Mouse (Mus musculus): ENCODE measurements at regions not wholly inside any gene's neighbourhood (a gene's known extent, or its start where the extent isn't known, plus 50 kb on each side); places are given as distances from the start of the nearest gene placed in this dataset.

DNA sequence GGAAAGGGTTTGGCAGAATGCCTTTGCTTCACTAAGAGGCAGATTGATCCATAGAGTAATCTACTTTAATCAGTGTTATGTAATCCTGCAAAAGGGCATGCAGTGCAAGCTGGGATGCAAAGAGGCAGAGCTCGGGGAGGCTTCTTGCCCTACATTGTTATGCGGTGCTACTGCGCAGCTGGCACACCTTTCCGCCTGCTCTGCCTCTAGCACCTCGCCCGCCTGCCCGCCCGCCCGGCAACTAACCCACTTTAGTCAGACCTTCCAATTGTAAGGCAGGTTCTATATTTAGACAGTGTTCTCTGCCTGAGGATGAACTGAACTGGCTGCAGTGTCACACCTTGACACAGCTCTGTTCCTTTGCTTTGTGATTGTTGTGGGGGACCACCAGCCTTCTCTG is 60.7 kb upstream of the Gm6657 start:
- no peaks in the 10 kb centered on the region for H3K27me3 ChIP-seq (replicated peaks; ENCODE audit: control insufficient read depth, insufficient read depth, low read length)
- DNase-seq: no peak
- H3K4me1 ChIP-seq (ENCODE audit: control insufficient read depth, insufficient read depth, low read length): peaks cover 18% of the 10 kb centered on the region
- H3K36me3 ChIP-seq (ENCODE audit: control insufficient read depth, insufficient read depth, low read length): no peaks in the 10 kb centered on the region
- WGBS: 78% methylated on average over 9 of the region's 9 CpGs
- H3K27ac ChIP-seq (ENCODE audit: insufficient read depth, low read depth, low read length): peak overlapping the region; percentile 35; the same call in 1 of the 2 replicates
- TF ChIP-seq CTCF (conservative IDR thresholded peaks at IDR 0.05; ENCODE audit: insufficient read depth, insufficient read length, low read depth, low read length) (no peak), POLR2A (IDR thresholded peaks at IDR 0.05; ENCODE audit: low read depth, low read length) (no peak)
- H3K4me3 ChIP-seq (ENCODE audit: insufficient read depth, low read depth, low read length): no peak overlapping the region

DNA sequence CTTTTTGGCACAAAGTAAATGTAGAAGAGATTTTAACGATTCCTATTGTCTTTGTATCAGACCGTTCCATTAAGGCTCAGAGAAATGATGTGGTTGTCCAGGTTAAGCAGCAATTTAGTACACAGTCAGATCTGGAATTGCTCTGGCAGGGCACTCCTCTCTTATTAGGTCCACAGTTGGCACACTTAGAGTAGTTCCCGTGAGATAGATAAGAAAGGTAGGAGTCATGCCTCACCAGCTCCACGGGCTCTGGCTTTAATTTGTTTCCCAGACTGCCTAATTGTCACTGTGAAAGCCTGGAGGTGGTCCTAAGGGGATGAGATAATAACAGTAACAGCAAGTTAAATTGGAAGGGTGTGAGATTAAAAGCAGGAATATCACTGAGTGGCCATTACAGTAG is 60.1 kb upstream of the Gm6657 start:
- no peak overlapping the region for H3K4me3 ChIP-seq (ENCODE audit: insufficient read depth, low read depth, low read length)
- no peak for DNase-seq
- H3K36me3 ChIP-seq (ENCODE audit: control insufficient read depth, insufficient read depth, low read length): no peaks in the 10 kb centered on the region
- no peaks in the 10 kb centered on the region for H3K27me3 ChIP-seq (replicated peaks; ENCODE audit: control insufficient read depth, insufficient read depth, low read length)
- no peak for TF ChIP-seq CTCF (conservative IDR thresholded peaks at IDR 0.05; ENCODE audit: insufficient read depth, insufficient read length, low read depth, low read length)
- TF ChIP-seq POLR2A (IDR thresholded peaks at IDR 0.05; ENCODE audit: low read depth, low read length): no peak
- WGBS: 66% methylated on average over 4 of the region's 4 CpGs
- peaks cover 16% of the 10 kb centered on the region for H3K4me1 ChIP-seq (ENCODE audit: control insufficient read depth, insufficient read depth, low read length)
- H3K27ac ChIP-seq (ENCODE audit: insufficient read depth, low read depth, low read length): no peak overlapping the region

DNA sequence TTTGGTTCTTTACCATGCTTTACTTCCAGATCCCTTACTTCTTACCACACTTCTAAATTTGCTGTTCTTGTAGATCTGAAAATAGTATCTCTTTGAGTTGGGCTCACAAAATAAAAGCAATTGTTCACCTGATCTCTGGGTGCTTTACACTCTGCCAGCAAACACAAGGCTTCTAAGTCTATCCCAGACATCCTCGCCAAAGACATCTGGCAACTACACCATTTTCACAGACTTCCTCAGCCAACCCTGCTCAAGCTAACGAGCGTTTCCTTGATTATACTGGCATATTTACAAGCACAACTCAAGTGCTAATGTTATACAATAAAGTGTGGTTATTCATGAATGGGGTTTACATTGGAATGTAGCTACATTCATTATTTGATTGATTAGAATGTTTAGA is 56.8 kb upstream of the Gm6657 start:
- Histone ChIP-seq H3K4me1 (ENCODE audit: control insufficient read depth, insufficient read depth, low read length) (peaks cover 10% of the 10 kb centered on the region), H3K27ac (ENCODE audit: insufficient read depth, low read depth, low read length) (no peak overlapping the region), H3K27me3 (replicated peaks; ENCODE audit: control insufficient read depth, insufficient read depth, low read length) (no peaks in the 10 kb centered on the region), H3K4me3 (ENCODE audit: insufficient read depth, low read depth, low read length) (no peak overlapping the region), H3K36me3 (ENCODE audit: control insufficient read depth, insufficient read depth, low read length) (no peaks in the 10 kb centered on the region)
- TF ChIP-seq CTCF (conservative IDR thresholded peaks at IDR 0.05; ENCODE audit: insufficient read depth, insufficient read length, low read depth, low read length) (no peak), POLR2A (IDR thresholded peaks at IDR 0.05; ENCODE audit: low read depth, low read length) (no peak)
- DNase-seq: no peak
- 72% methylated on average over 3 of the region's 3 CpGs for WGBS

DNA sequence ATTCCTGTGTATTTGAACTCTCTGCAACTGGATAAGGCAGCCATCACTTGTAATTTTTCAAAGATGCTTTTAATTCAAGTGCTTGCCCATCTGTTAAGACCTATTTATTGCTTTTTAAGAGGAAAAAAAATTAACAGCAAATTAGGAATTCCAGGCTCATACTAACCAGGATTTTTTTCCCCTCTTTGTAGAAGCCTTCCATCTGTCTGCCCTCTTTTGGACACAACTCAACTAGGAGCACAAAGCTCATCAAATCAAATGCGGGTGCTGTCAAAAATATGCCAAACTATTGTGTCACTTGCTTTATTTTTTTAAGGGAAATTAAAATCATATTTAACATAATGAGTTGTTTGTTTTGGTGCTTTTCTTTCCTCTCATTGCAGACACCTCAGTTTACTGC is 55.6 kb upstream of the Gm6657 start:
- Histone ChIP-seq H3K27ac (ENCODE audit: insufficient read depth, low read depth, low read length) (no peak overlapping the region), H3K27me3 (replicated peaks; ENCODE audit: control insufficient read depth, insufficient read depth, low read length) (no peaks in the 10 kb centered on the region), H3K4me1 (ENCODE audit: control insufficient read depth, insufficient read depth, low read length) (peaks cover under 1% of the 10 kb centered on the region; the same call in 1 of the 2 replicates), H3K36me3 (ENCODE audit: control insufficient read depth, insufficient read depth, low read length) (no peaks in the 10 kb centered on the region), H3K4me3 (ENCODE audit: insufficient read depth, low read depth, low read length) (no peak overlapping the region)
- 93% methylated on average over 1 of the region's 1 CpGs for WGBS
- no peak for DNase-seq
- TF ChIP-seq CTCF (conservative IDR thresholded peaks at IDR 0.05; ENCODE audit: insufficient read depth, insufficient read length, low read depth, low read length) (no peak), POLR2A (IDR thresholded peaks at IDR 0.05; ENCODE audit: low read depth, low read length) (no peak)
